Mouse (Mus musculus) left cerebral cortex, adult 9 months (tissue): ENCODE data around the gene Rhobtb3.
A peak's percentile ranks its signal among the peaks of the same experiment; 100 is the strongest.

Experiments
- DNase-seq, 2 experiments: peaks; one replicate each; pipeline ENCODE4 v3.0.0; 2022; ENCODE audit warnings: low spot score in 2 of 2

Gene Rhobtb3

GRCm38 (mm10) chr13:75943189-75944043, at the start of gene Rhobtb3:
TSS of gene Rhobtb3 (minus strand) at chr13:75943925.
- DNase-seq, result peak in 1 of 2 experiments; percentile 54

- DNase-seq, result no peak
Measured at GRCm38 (mm10) chr13:75992169-75993028, 48.7 kb upstream of the Rhobtb3 start.

- no peak for DNase-seq
Measured at GRCm38 (mm10) chr13:75988096-75988495, 44.4 kb upstream of the Rhobtb3 start.

GRCm38 (mm10) chr13:75981901-75982300, 38.2 kb upstream of the Rhobtb3 start:
- no peak for DNase-seq

GRCm38 (mm10) chr13:75976649-75977048, 32.9 kb upstream of the Rhobtb3 start:
- DNase-seq, result no peak

- no peak for DNase-seq
Measured at GRCm38 (mm10) chr13:75976218-75976617, 32.5 kb upstream of the Rhobtb3 start.

GRCm38 (mm10) chr13:75975629-75976028, 31.9 kb upstream of the Rhobtb3 start:
- no peak for DNase-seq

GRCm38 (mm10) chr13:75974481-75974880, 30.8 kb upstream of the Rhobtb3 start:
- no peak for DNase-seq

GRCm38 (mm10) chr13:75966850-75967249, 23.1 kb upstream of the Rhobtb3 start, which contains the start of gene Spata9:
TSS of gene Spata9 (plus strand) at chr13:75967150.
- no peak for DNase-seq

GRCm38 (mm10) chr13:75955357-75955992, 11.8 kb upstream of the Rhobtb3 start:
- DNase-seq, result no peak

GRCm38 (mm10) chr13:75950295-75950694, 6.6 kb upstream of the Rhobtb3 start:
- DNase-seq, result no peak

GRCm38 (mm10) chr13:75944044-75944820, 507 bp upstream of the Rhobtb3 start:
- no peak for DNase-seq

- DNase-seq, result no peak
Measured at GRCm38 (mm10) chr13:75942731-75943130, 994 bp downstream of the Rhobtb3 start.

- no peak for DNase-seq
Measured at GRCm38 (mm10) chr13:75941518-75942295, 2.0 kb downstream of the Rhobtb3 start.

- no peak for DNase-seq
Measured at GRCm38 (mm10) chr13:75940791-75941517, 2.8 kb downstream of the Rhobtb3 start.

- DNase-seq, result no peak
Measured at GRCm38 (mm10) chr13:75938866-75939265, 4.9 kb downstream of the Rhobtb3 start.

GRCm38 (mm10) chr13:75933287-75933686, 10.4 kb downstream of the Rhobtb3 start:
- no peak for DNase-seq

GRCm38 (mm10) chr13:75931073-75931472, 12.7 kb downstream of the Rhobtb3 start:
- peak in 1 of 2 experiments; percentile 49 for DNase-seq

GRCm38 (mm10) chr13:75930660-75931059, 13.1 kb downstream of the Rhobtb3 start:
- DNase-seq, result no peak

GRCm38 (mm10) chr13:75930023-75930422, 13.7 kb downstream of the Rhobtb3 start:
- no peak for DNase-seq
